Mouse (Mus musculus) ovary, postnatal 36 days (tissue): ENCODE data around the gene Klrb1.

Experiments used
- DNase-seq: peaks from one replicate; pipeline ENCODE4 v3.0.0; 2022; ENCODE audit warnings: low spot score, mixed read lengths

The Klrb1 gene

GRCm38 (mm10) chr6:128734896-128735295 lies 12.0 kb upstream of the Klrb1 start:
- DNase-seq = no peak

GRCm38 (mm10) chr6:128733908-128734679 lies 11.2 kb upstream of the Klrb1 start:
- DNase-seq = no peak

- DNase-seq = no peak
Measured at GRCm38 (mm10) chr6:128732032-128732431, 9.2 kb upstream of the Klrb1 start.

GRCm38 (mm10) chr6:128701691-128702090 lies 21.2 kb downstream of the Klrb1 start:
- DNase-seq = no peak

- DNase-seq = no peak
Measured at GRCm38 (mm10) chr6:128679574-128679973, 43.3 kb downstream of the Klrb1 start.

GRCm38 (mm10) chr6:128669936-128670335 lies 52.9 kb downstream of the Klrb1 start:
- no peak for DNase-seq

- DNase-seq = no peak
Measured at GRCm38 (mm10) chr6:128662206-128662605, 60.7 kb downstream of the Klrb1 start, which contains the start of gene Clec2h. Gene Clec2h, plus strand, starts transcription at chr6:128662385.

GRCm38 (mm10) chr6:128661249-128661648 lies 61.6 kb downstream of the Klrb1 start:
- DNase-seq = no peak
